Mouse (Mus musculus) gastrocnemius, adult 2 months (tissue): ENCODE results near the gene Ccrl2. TPM values are rescaled to one million over a fixed set of nuclear protein-coding genes. Genes with fewer than 3 reads are reported as not detected.

Source experiments
- DNase-seq: peaks from one replicate; pipeline ENCODE4 v3.0.0; 2022
- H3K27ac ChIP-seq: fragments of 200-600 bp; 2 replicates; pipeline ENCODE4 v1.8.1; 2022; ENCODE audit warnings: mild to moderate bottlenecking
- H3K4me3 ChIP-seq: fragments of 200-600 bp; 2 replicates; pipeline ENCODE4 v1.8.1; 2022; ENCODE audit warnings: mild to moderate bottlenecking, moderate library complexity
- CTCF ChIP-seq: fragments of 200-600 bp; IDR thresholded peaks from 2 replicates; pipeline ENCODE4 v1.8.1; 2022; ENCODE audit warnings: antibody characterized with exemption, mild to moderate bottlenecking, moderate library complexity
- intact Hi-C: fragments of 180-260 bp; cut with DNase I; formaldehyde crosslinking; loops from one replicate; pipeline ENCODE4 v1.15.1; 2025
- total RNA-seq, 2 experiments: library from RNA; stranded (reverse); gene quantifications; 2 replicates each; pipeline ENCODE4 v1.2.3; 2021

Gene Ccrl2
- total RNA-seq, 2 experiments from 2014 or later = 3.1 to 4.0 TPM

DNA sequence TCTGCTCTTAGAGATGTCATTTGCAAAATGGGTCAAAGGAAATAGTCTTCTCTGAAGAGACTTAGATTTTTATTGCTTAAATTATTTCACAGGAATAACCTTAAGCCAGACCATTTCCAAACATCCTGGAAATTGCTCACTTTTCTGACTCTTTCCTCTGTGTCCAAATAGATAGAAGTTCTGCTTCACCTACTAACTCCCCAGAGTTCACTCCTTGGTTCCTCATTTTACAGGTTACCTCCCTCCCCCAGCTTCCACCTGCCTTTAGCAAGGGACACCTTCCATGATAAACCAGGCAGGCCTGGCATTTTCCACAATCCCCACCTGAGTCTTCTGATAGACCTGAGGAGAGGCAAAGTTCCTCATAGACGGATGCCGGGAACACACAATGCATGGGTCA lies 50.8 kb downstream of the Ccrl2 start:
- TF ChIP-seq CTCF = no peak

More for the DNA sequence above, 50.8 kb downstream of the Ccrl2 start:
- intact Hi-C loops = no loop called here
- no peak overlapping the region for H3K4me3 ChIP-seq
- no peak for DNase-seq
- no peak overlapping the region for H3K27ac ChIP-seq

Other genes starting within 250 kb of the Ccrl2 start
- gene Prss44, start 243.5 kb downstream of the Ccrl2 start, total RNA-seq = not detected
- gene Prss43, start 230.8 kb downstream of the Ccrl2 start, total RNA-seq = not detected
- gene Prss45, start 222.9 kb downstream of the Ccrl2 start, total RNA-seq = not detected
- not detected for gene Prss46, start 213.0 kb downstream of the Ccrl2 start, total RNA-seq
- gene Prss50, start 199.6 kb downstream of the Ccrl2 start, total RNA-seq = not detected
- 1 to 10 TPM; 3.7 to 7.5 TPM for gene Als2cl, start 177.6 kb downstream of the Ccrl2 start, total RNA-seq
- under 1 TPM; 0.41 to 0.70 TPM for gene Tmie, start 177.4 kb downstream of the Ccrl2 start, total RNA-seq
- 1 to 10 TPM in 1 of 2 experiments, not detected in 1; 2.4 TPM for gene Fam240a, start 140.7 kb downstream of the Ccrl2 start, total RNA-seq
- gene Tdgf1, start 111.4 kb downstream of the Ccrl2 start, total RNA-seq = not detected
- gene Lrrc2, start 106.0 kb downstream of the Ccrl2 start, total RNA-seq = 10 to 100 TPM; 75.0 to 80.8 TPM
- 1 to 10 TPM; 1.1 to 1.2 TPM for gene Rtp3, start 66.9 kb downstream of the Ccrl2 start, total RNA-seq
- not detected for gene Ltf, start 38.2 kb downstream of the Ccrl2 start, total RNA-seq
- gene Lrrfip2, start 60.1 kb upstream of the Ccrl2 start, total RNA-seq = 10 to 100 TPM; 72.6 to 74.8 TPM
- gene Mlh1, start 214.3 kb upstream of the Ccrl2 start, total RNA-seq = 1 to 10 TPM; 5.1 to 6.4 TPM
- gene Epm2aip1, start 214.4 kb upstream of the Ccrl2 start, total RNA-seq = 10 to 100 TPM; 21.1 to 24.7 TPM